Mouse (Mus musculus): ENCODE measurements at regions not wholly inside any gene's neighbourhood (a gene's known extent, or its start where the extent isn't known, plus 50 kb on each side); places are given as distances from the start of the nearest gene placed in this dataset.

DNA sequence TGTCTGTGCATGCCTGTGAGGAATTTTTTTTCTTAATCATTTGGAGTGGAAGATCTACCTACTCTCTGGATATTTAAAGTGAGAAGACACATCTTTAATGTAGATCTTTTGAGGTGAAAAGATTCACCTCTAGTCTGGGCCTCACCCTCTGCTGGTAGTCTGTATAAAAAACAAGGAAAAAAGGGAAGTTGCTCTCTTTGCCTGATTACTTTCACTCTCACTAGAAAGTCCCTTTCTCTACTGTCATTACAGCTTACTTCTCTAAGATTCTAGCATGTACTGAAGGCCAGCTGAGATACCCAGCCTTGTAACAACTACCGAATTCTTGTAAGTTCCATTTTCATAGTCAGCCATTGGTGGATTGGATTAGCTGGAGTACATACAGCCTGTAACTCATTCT lies 3791.9 kb downstream of the 9330182O14Rik start:
- DNase-seq = no peak

GRCm38 (mm10) chr15:43933608-43934007 lies 3799.4 kb downstream of the 9330182O14Rik start:
- no peak for DNase-seq

DNA sequence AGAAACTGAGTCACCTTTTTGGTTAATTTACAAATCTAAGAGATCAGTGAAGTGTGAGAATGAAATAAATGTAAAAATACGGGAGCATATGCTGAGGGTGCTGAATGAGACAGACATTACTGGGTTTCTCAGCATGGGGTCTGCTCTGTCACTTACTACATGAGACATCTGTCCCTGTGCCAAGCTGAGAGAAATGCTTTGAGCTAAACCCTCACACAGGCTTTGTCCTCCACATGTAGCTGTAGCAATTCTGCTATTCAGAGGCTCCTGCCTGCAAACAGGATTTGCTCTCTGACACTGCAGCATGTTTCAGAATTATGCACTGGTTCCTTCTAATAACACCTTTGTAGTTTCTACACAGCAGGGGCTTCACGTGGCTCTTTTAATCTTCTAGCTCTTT lies 3806.3 kb downstream of the 9330182O14Rik start:
- peak; percentile 27 to 57 for DNase-seq

- DNase-seq = no peak
Measured at GRCm38 (mm10) chr15:43940905-43941304, 3806.7 kb downstream of the 9330182O14Rik start.

- no peak for DNase-seq
Measured at GRCm38 (mm10) chr15:43942002-43942660, 3808.0 kb downstream of the 9330182O14Rik start.

DNA sequence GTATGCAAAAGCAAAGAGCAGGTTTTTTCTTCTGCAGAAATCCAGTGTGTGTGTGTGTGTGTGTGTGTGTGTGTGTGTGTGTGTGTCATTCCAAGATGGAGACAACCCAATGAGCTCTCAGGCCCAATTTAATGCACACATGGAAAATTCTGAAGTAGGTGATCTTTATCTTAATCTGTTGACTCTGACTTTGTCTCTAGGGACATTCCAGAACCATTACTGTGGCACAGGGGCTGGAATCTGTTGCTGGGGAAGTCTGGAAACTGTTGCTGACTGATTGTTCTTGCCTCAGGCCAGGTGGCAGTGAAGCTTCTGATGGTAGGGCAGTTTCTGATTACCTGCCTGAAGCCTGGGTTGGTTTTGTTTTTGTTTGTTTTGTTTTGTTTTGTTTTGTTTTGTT lies 3850.8 kb downstream of the 9330182O14Rik start:
- no peak for DNase-seq

DNA sequence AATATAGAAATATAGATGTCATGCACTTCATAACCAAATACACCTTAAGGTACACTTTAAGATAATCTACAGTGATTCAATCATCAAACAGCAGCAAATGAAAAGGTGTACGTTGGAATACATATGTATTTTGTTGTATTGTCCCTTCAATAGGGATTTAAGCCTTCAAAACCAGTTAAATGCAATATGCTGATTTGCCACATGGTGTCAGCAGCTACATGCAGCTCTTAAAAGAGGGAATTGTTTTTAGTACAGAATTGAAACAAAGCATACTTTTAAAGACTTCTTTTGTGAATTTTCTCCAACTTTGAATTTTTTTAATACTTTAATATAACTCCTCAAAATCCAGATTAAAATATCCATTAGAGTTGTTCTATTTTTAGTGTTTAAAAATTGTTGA lies 3857.1 kb downstream of the 9330182O14Rik start:
- peak in 1 of 2 experiments; percentile 26 for DNase-seq

DNA sequence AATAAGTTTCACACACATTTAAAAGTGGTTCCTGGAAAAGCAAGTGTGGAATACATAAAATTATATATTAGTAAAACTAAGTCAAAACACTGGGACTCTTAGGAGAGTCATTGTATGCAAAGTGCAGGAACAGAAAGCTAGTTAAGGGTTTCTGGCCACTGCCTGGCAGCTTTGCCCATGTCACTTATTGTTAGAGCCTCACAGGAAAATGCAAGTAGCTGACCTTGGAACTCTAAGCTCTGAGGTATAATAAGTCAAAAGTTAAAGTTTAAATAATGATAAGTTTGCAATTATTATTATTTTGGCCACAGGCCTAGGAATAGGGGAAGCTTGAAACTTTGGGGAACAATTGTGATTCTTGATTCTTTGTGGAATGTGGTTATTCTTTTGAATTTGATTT lies 3858.8 kb downstream of the 9330182O14Rik start:
- DNase-seq = no peak

DNA sequence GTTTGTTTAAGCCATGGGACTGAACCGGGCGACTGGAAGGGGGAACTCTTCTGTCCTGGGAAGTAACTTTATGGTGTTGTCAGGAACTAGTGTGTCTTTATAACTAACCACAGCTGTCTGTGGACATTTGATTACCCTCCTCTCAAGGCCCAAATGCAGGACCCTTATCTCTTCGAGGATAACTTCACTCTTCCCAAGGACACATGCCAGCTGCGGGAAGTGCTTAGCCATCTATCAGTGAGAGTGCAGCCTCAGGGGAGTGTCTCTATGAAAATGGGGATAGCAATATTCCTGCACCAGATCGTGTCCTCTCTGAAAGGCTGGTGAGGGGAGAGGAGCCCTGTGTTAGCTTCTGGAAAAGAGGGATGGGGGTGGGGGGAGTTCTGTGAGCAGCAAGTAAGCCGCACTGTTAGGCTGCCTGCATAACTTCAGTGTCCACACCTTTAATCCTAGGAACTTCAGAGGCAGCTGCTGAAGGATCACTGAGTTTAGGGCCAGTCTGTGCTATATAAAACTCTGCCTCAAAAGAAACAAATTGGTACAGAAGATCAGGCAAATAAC lies 3892.4 kb downstream of the 9330182O14Rik start:
- DNase-seq = no peak

DNA sequence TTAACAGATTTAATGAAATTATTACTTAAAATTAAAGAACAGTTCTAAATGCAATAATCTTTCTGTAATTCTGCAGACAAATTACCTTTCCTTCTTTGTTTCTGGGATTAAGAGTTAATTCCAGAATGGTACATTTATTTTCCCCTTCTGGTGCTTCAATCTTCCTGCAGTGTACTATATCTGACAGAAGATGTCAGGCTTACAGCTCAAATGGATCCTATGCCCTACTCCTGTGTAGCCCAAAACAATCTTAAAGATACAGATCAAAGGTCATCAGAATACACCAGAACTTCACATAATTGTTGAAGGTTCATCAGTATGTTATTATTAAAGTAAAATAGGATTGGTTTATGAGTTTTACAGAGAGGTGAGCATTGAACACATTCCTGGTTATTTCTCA lies 3901.7 kb downstream of the 9330182O14Rik start:
- DNase-seq = no peak

- no peak for DNase-seq
Measured at GRCm38 (mm10) chr15:44037893-44038292, 3903.7 kb downstream of the 9330182O14Rik start.

DNA sequence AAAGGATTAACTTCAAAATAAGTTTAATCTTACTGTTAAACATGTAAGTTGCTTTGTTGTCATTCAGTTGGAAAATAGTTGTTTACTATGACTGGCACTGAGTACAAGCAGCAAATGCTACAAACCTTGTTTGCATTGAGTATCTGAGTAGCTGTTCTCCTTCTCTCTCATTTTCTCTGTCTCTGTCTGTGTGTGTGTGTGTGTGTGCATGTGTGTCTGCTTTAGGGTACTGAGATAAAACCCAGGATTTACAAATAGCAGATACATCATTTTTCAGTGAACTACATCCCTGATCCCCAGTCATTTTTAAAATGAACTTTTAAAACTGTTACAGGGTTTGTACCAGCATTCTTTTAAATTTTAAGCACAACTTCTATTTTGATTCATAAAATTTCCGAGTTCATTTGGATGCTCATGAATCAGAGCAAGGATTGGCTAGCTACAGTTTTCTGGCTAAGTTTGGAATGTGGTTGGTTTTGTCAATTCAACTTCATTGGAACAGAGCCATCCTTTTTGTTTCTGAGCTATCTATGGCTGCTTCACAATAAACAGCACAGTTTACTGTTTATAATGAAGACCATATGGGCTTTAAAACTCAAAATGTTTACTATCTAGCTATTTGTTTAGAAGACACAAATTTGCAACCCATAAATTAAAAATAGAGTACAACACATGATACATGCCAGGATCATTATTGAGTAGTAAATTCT lies 3916.6 kb downstream of the 9330182O14Rik start:
- no peak for DNase-seq

DNA sequence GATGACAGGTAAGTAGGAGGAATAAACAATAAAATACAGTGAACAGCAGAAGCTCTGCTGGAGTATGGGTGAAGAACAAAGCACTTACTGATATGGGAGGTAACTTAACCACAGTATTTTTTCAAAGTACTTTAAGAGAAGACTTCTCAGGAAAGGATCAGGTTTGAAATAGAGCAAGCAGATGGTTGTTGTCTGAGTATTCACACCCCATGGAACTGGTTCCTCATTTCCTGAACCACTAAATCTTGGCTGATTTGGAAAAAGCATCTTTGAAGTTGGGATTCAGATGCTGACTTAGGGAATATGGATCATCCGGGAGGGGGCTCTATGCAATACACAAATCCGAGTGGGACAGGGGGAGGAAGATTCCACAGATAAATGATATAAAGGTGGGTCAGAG lies 3930.7 kb downstream of the 9330182O14Rik start:
- DNase-seq = no peak

- DNase-seq = no peak
Measured at GRCm38 (mm10) chr15:44083680-44084079, 3949.5 kb downstream of the 9330182O14Rik start.

GRCm38 (mm10) chr15:44112328-44112944 lies 3978.3 kb downstream of the 9330182O14Rik start:
- peak; percentile 17 to 45 for DNase-seq

DNA sequence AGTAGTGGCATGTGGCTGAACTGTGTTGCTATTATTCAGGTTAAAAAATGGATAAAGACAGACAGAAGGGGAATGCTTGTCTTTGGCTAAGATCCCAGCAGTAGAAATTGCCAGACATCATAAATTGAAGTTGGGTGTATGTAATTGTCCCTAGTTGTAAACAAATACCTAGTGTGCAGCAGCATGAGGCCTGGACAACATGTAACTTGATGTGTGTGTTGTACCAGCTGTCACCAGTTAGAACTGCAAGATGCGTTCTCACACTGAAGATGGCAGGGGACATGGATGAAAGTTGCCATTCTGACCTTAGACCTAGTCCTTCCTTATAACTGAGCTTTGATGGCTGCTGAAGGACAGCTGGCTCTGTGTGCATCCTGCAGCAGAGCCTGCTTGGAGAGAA lies 4000.0 kb downstream of the 9330182O14Rik start:
- DNase-seq = peak; percentile 11 to 18

All from cerebellum, postnatal 25 days (tissue).